Mouse (Mus musculus) MN1 (cell line): Measurements from ENCODE around the gene Nap1l5.
"Not testable (repeated sequence)": the region's sequence is repeated elsewhere in the genome, so short reads cannot be mapped to it uniquely, and the experiment has no call there.

Experiments used
- DNase-seq: peaks from one replicate; pipeline ENCODE4 v3.0.0-alpha.2; 2016; ENCODE audit warnings: low spot score

Gene Nap1l5

GRCm38 (mm10) chr6:58904551-58904950, 2.3 kb downstream of the Nap1l5 start:
- DNase-seq = no peak

- DNase-seq = no peak
Measured at GRCm38 (mm10) chr6:58903171-58903570, 3.7 kb downstream of the Nap1l5 start.

DNA sequence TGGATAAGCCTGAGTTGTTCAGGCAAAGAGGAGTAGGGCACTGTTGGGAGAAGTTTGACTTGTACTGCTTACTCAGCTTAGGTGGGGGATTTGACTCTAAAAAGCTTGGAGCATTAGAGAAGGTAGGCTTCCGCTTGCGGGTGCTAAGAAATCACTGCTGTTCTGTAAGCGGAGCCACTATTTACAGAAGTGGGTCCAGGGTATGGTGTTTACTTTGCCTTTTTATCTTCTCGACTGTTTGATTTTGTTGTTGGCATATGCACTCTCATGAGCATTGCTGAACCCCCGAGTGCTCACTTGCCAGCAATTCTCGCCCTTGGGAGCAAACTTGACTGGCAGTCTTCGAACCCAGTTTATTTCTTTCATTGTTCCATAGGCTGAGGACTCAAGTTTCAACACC, 6.3 kb downstream of the Nap1l5 start:
- DNase-seq = no peak

DNA sequence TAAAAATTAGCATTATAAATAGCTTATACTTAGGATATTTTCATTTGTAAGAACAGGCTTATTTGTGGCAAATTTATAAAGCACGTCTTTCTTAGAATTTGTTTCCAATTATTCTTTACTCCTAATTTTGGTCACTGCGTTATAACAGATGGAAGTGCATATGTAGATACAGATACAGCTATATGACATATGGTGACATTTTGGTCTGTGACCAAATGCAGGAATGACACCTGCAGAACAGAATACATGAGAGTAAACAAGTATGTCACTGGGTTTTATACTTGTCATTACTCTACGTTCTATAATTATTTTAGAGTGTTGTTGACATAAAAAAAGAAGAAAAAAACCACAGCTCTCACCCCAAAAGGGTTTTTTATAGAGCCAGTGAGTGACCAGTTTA, 7.8 kb downstream of the Nap1l5 start:
- DNase-seq = no peak

- no peak for DNase-seq
Measured at GRCm38 (mm10) chr6:58896648-58897047, 10.2 kb downstream of the Nap1l5 start.

DNA sequence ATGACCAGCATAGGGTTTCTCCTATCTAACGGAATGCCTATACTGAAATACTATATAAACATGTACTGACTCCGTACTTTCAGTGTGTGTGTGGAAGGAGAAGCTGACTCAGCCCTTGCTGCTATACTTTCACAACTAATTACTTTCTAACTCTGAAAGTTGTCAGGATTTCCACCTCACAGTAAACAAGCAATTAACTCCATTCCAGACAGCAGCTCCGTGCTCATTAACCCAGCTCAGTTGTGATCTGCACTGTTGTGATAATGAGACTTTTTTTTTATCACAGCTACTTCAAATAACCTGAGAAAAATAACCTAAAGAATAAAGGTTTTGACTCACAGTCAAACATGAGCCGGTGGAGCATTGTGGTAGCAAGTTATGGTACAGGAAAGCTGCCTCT, 11.9 kb downstream of the Nap1l5 start:
- no peak for DNase-seq

GRCm38 (mm10) chr6:58893307-58893706, 13.6 kb downstream of the Nap1l5 start:
- DNase-seq = no peak

DNA sequence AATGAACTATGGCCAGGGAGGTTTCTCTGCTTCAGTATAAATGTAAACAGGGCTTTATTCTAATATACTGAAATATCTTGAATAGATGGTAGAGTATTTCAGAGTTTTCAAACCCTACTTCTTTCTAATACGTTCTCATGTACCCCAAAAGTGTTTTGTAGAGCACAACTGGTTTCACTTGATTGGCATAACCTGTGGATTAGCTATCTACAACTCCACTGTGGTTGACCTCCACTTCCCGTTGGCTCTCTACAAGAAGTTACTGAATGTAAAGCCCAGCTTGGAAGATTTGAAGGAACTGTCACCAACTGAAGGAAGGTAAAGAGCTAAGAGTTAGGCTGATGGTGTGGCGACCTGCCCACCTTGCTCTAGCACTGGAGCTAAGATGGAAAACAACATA, 17.0 kb downstream of the Nap1l5 start:
- no peak for DNase-seq

GRCm38 (mm10) chr6:58882271-58882670, 24.6 kb downstream of the Nap1l5 start:
- peak; percentile 10 for DNase-seq

- DNase-seq = no peak
Measured at GRCm38 (mm10) chr6:58881363-58881762, 25.5 kb downstream of the Nap1l5 start.

- DNase-seq = no peak
Measured at GRCm38 (mm10) chr6:58880861-58881260, 26.0 kb downstream of the Nap1l5 start.

- no peak for DNase-seq
Measured at GRCm38 (mm10) chr6:58879987-58880386, 26.9 kb downstream of the Nap1l5 start.

- no peak for DNase-seq
Measured at GRCm38 (mm10) chr6:58879572-58879971, 27.3 kb downstream of the Nap1l5 start.

- not testable (repeated sequence) for DNase-seq
Measured at GRCm38 (mm10) chr6:58867858-58868257, 39.0 kb downstream of the Nap1l5 start.

DNA sequence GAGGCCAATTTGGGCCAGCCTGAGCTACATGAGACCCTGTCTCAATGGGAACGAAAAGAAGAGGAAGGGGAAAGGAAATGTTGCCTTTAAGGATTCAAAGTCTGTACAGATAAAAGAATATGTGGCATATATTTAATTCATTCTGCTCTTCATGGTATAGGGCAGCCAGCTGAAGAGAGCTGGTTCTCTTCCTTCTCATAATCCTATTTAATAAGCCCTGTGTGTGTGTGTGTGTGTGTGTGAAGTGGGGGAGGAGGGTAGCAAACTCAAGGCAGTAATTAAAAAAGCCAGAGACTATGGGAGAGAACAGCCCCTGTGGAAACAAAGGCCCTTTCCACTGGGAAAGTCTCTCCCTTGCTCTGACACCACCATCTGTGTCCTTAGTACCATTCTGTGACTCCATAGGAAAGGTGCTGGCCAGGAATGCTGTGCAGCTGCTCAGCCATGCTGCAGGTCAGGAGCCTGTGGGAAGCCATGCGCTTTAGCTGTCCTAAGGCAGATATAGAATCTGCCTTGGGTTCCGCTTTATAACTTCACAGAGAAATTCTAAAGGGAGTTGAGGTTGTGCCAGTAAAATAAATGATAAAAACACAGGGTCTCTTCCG, 43.1 kb downstream of the Nap1l5 start:
- no peak for DNase-seq

GRCm38 (mm10) chr6:58862446-58862993, 44.4 kb downstream of the Nap1l5 start:
- no peak for DNase-seq

- DNase-seq = no peak
Measured at GRCm38 (mm10) chr6:58859517-58859916, 47.4 kb downstream of the Nap1l5 start.

DNA sequence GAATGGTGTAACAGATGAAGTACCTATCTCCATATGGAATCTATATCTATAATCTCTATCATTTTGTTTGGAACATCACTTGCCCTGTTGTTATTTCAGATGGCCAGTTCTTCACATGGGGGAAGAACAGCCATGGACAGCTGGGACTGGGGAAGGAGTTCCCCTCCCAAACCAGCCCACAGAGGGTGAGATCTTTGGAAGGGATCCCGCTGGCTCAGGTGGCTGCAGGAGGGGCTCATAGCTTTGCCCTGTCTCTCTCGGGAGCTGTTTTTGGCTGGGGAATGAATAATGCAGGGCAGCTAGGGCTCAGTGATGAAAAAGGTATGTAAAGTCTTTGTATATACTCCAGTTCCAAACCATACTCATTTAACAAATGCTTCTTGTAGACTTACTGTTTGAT, 50.4 kb downstream of the Nap1l5 start:
- DNase-seq = no peak

GRCm38 (mm10) chr6:58855676-58856367, 51.1 kb downstream of the Nap1l5 start:
- DNase-seq = no peak
